Mouse (Mus musculus): Measurements from ENCODE around the gene Iqsec1. TPM values are rescaled to one million over a fixed set of nuclear protein-coding genes. Genes with fewer than 3 reads are reported as not detected.

Iqsec1 gene
- polyA plus RNA-seq (2012; rRNA removed), result 52.5 and 61.5 TPM in 2 replicates

GRCm38 (mm10) chr6:90988648-90989317 lies at the start of gene Iqsec1:
Iqsec1 (minus strand) TSS chr6:90988685.

Other genes starting within 250 kb of the Iqsec1 start
- 20.2 and 24.0 TPM in 2 replicates for gene Nup210, start 128.1 kb upstream of the Iqsec1 start, polyA plus RNA-seq (2012; rRNA removed)
- 63.8 and 71.4 TPM in 2 replicates for gene Hdac11, start 168.0 kb upstream of the Iqsec1 start, polyA plus RNA-seq (2012; rRNA removed)
- 34.6 and 90.1 TPM in 2 replicates for gene Fbln2, start 223.8 kb upstream of the Iqsec1 start, polyA plus RNA-seq (2012; rRNA removed)